Mouse (Mus musculus) forebrain, embryonic 15.5 days (tissue): ENCODE measurements around the gene Mlxip. TPM values are rescaled to one million over a fixed set of nuclear protein-coding genes. Genes with fewer than 3 reads are reported as not detected.

ENCODE experiments used
- ATAC-seq: fragments of 200-750 bp; cut with Nextera tagmentation; replicated peaks from 2 replicates; pipeline ENCODE4 v1.8.0; 2017; ENCODE audit warnings: mild to moderate bottlenecking, moderate TSS enrichment, moderate library complexity
- H3K27ac ChIP-seq: fragments of 300-500 bp; sonication (generic); replicated peaks from 2 replicates; pipeline ENCODE4 v1.5.1; 2015; ENCODE audit warnings: mild to moderate bottlenecking, inconsistent platforms
- H3K27me3 ChIP-seq: fragments of 300-500 bp; sonication (generic); 2 replicates; pipeline ENCODE4 v1.6.1; 2015; ENCODE audit warnings: inconsistent platforms
- H3K36me3 ChIP-seq: fragments of 300-500 bp; sonication (generic); 2 replicates; pipeline ENCODE4 v1.6.1; 2015; ENCODE audit warnings: mild to moderate bottlenecking, inconsistent platforms
- H3K4me1 ChIP-seq: fragments of 300-500 bp; sonication (generic); 2 replicates; pipeline ENCODE4 v1.6.1; 2015; ENCODE audit warnings: inconsistent platforms
- H3K4me2 ChIP-seq: fragments of 300-500 bp; sonication (generic); replicated peaks from 2 replicates; pipeline ENCODE4 v1.6.1; 2015; ENCODE audit warnings: mild to moderate bottlenecking, inconsistent platforms
- H3K4me3 ChIP-seq: fragments of 300-500 bp; sonication (generic); 2 replicates; pipeline ENCODE4 v1.5.1; 2015; ENCODE audit warnings: mild to moderate bottlenecking, inconsistent platforms
- H3K9ac ChIP-seq: fragments of 300-500 bp; sonication (generic); replicated peaks from 2 replicates; pipeline ENCODE4 v1.6.1; 2015; ENCODE audit warnings: mild to moderate bottlenecking, inconsistent platforms
- H3K9me3 ChIP-seq: fragments of 300-500 bp; sonication (generic); 2 replicates; pipeline ENCODE4 v1.6.1; 2016; ENCODE audit warnings: inconsistent platforms
- WGBS: fragments of 180-500 bp; shearing (Covaris S2); methylation state at CpG from one replicate; pipeline ENCODE4 v1.1.7; 2015; ENCODE audit warnings: mixed read lengths; 5-methylcytosine and 5-hydroxymethylcytosine counted together
- polyA plus RNA-seq: library from polyadenylated mRNA; unstranded; fragments of >200 nt; fragmentation: Nextera tagmentation; extraction: Ambion mirVana; gene quantifications from 2 replicates; pipeline ENCODE4 v1.2.1, GENCODE M21; 2015

Mlxip gene
- polyA plus RNA-seq, 1 experiment from 2014 or later = 17.0 TPM

- Histone ChIP-seq H3K9ac (peak overlapping the region; percentile 35), H3K4me3 (peak overlapping the region; percentile 42), H3K27me3 (no peaks in the 10 kb centered on the region), H3K9me3 (no peaks in the 10 kb centered on the region), H3K4me2 (peak overlapping the region; percentile 68), H3K36me3 (no peaks in the 10 kb centered on the region), H3K4me1 (peaks cover 16% of the 10 kb centered on the region), H3K27ac (no peak overlapping the region)
- ATAC-seq = no peak
- 1% methylated on average over 17 of the region's 17 CpGs for WGBS
These were observed 3.8 kb upstream of the Mlxip start for GRCm38 (mm10) chr5:123390536-123391441.

- H3K4me1 ChIP-seq = peaks cover 23% of the 10 kb centered on the region
- H3K27ac ChIP-seq = no peak overlapping the region
- peak overlapping the region; percentile 35 for H3K9ac ChIP-seq
- WGBS = 4% methylated on average over 5 of the region's 5 CpGs
- H3K4me3 ChIP-seq = peak overlapping the region; percentile 42
- ATAC-seq = peak; percentile 62; the same call in 1 of the 2 replicates
- no peaks in the 10 kb centered on the region for H3K9me3 ChIP-seq
- H3K36me3 ChIP-seq = no peaks in the 10 kb centered on the region
- peak overlapping the region; percentile 68 for H3K4me2 ChIP-seq
- no peaks in the 10 kb centered on the region for H3K27me3 ChIP-seq
These were observed 3.2 kb upstream of the Mlxip start for GRCm38 (mm10) chr5:123391442-123391809.

- Histone ChIP-seq H3K27me3 (no peaks in the 10 kb centered on the region), H3K27ac (peak overlapping the region; percentile 88), H3K4me3 (peak overlapping the region; percentile 87), H3K9me3 (no peaks in the 10 kb centered on the region), H3K9ac (peak overlapping the region; percentile 93; the same call in 1 of the 2 replicates), H3K4me1 (peaks cover 45% of the 10 kb centered on the region), H3K4me2 (peak overlapping the region; percentile 68), H3K36me3 (no peaks in the 10 kb centered on the region)
- 26% methylated on average over 5 of the region's 5 CpGs for WGBS
- ATAC-seq = no peak; the same call in 1 of the 2 replicates
These were observed 754 bp upstream of the Mlxip start for GRCm38 (mm10) chr5:123393786-123394302.

- ATAC-seq = peak; percentile 44; the same call in 1 of the 2 replicates
- Histone ChIP-seq H3K4me1 (peaks cover 46% of the 10 kb centered on the region), H3K36me3 (no peaks in the 10 kb centered on the region)
These were observed 621 bp downstream of the Mlxip start for GRCm38 (mm10) chr5:123394957-123395881.

GRCm38 (mm10) chr5:123396901-123397464, 2.4 kb downstream of the Mlxip start:
- H3K4me3 ChIP-seq = peak overlapping the region; percentile 87
- WGBS = 49% methylated on average over 8 of the region's 8 CpGs
- no peak overlapping the region for H3K27ac ChIP-seq
- H3K27me3 ChIP-seq = no peaks in the 10 kb centered on the region
- H3K9me3 ChIP-seq = no peaks in the 10 kb centered on the region
- H3K9ac ChIP-seq = peak overlapping the region; percentile 22; the same call in 1 of the 2 replicates
- H3K36me3 ChIP-seq = no peaks in the 10 kb centered on the region
- H3K4me1 ChIP-seq = peaks cover 42% of the 10 kb centered on the region
- H3K4me2 ChIP-seq = peak overlapping the region; percentile 68
- no peak for ATAC-seq

More at GRCm38 (mm10) chr5:123394957-123395881, 621 bp downstream of the Mlxip start:
- peak overlapping the region; percentile 93 for H3K9ac ChIP-seq
- H3K4me2 ChIP-seq = peak overlapping the region; percentile 68
- no peaks in the 10 kb centered on the region for H3K9me3 ChIP-seq
- WGBS = under 1% methylated on average over 62 of the region's 65 CpGs
- no peaks in the 10 kb centered on the region for H3K27me3 ChIP-seq
- peak overlapping the region; percentile 87 for H3K4me3 ChIP-seq
- H3K27ac ChIP-seq = peak overlapping the region; percentile 88

- no peak for ATAC-seq
- H3K27ac ChIP-seq = no peak overlapping the region
- H3K27me3 ChIP-seq = no peaks in the 10 kb centered on the region
- no peaks in the 10 kb centered on the region for H3K36me3 ChIP-seq
- peak overlapping the region; percentile 22; the same call in 1 of the 2 replicates for H3K9ac ChIP-seq
- peak overlapping the region; percentile 87 for H3K4me3 ChIP-seq
- 86% methylated on average over 11 of the region's 11 CpGs for WGBS
- H3K4me2 ChIP-seq = peak overlapping the region; percentile 68
- H3K4me1 ChIP-seq = peaks cover 42% of the 10 kb centered on the region
- H3K9me3 ChIP-seq = no peaks in the 10 kb centered on the region
These were observed 3.2 kb downstream of the Mlxip start for GRCm38 (mm10) chr5:123397786-123398185.

- Histone ChIP-seq H3K9me3 (no peaks in the 10 kb centered on the region), H3K4me3 (no peak overlapping the region), H3K36me3 (no peaks in the 10 kb centered on the region), H3K27ac (no peak overlapping the region), H3K4me2 (no peak overlapping the region), H3K9ac (no peak overlapping the region), H3K4me1 (peaks cover 39% of the 10 kb centered on the region), H3K27me3 (no peaks in the 10 kb centered on the region)
- ATAC-seq = no peak
- 94% methylated on average over 4 of the region's 4 CpGs for WGBS
These were observed 4.4 kb downstream of the Mlxip start for GRCm38 (mm10) chr5:123398856-123399498.

- Histone ChIP-seq H3K4me3 (no peak overlapping the region), H3K9me3 (no peaks in the 10 kb centered on the region), H3K36me3 (no peaks in the 10 kb centered on the region), H3K4me1 (0 out of 2 replicates have a peak, but pooled peaks cover 7% of the 10 kb centered on the region), H3K4me2 (no peak overlapping the region), H3K27me3 (no peaks in the 10 kb centered on the region), H3K9ac (no peak overlapping the region), H3K27ac (no peak overlapping the region)
- ATAC-seq = no peak
- 97% methylated on average over 3 of the region's 3 CpGs for WGBS
These were observed 9.9 kb downstream of the Mlxip start for GRCm38 (mm10) chr5:123404480-123404879.

- Histone ChIP-seq H3K4me1 (0 out of 2 replicates have a peak, but pooled peaks cover 4% of the 10 kb centered on the region), H3K9ac (no peak overlapping the region), H3K9me3 (no peaks in the 10 kb centered on the region), H3K4me2 (no peak overlapping the region), H3K27me3 (no peaks in the 10 kb centered on the region), H3K36me3 (peaks cover 5% of the 10 kb centered on the region; the same call in 1 of the 2 replicates), H3K4me3 (no peak overlapping the region), H3K27ac (no peak overlapping the region)
- no peak for ATAC-seq
- 51% methylated on average over 2 of the region's 2 CpGs for WGBS
These were observed 12.4 kb downstream of the Mlxip start for GRCm38 (mm10) chr5:123406952-123407351.

- Histone ChIP-seq H3K4me2 (no peak overlapping the region), H3K27me3 (no peaks in the 10 kb centered on the region), H3K4me3 (no peak overlapping the region), H3K9me3 (no peaks in the 10 kb centered on the region), H3K4me1 (0 out of 2 replicates have a peak, but pooled peaks cover 4% of the 10 kb centered on the region), H3K9ac (no peak overlapping the region), H3K36me3 (peaks cover 5% of the 10 kb centered on the region; the same call in 1 of the 2 replicates), H3K27ac (no peak overlapping the region)
- 65% methylated on average over 3 of the region's 3 CpGs for WGBS
- ATAC-seq = no peak
These were observed 13.6 kb downstream of the Mlxip start for GRCm38 (mm10) chr5:123408176-123408575.

- H3K36me3 ChIP-seq = peaks cover 5% of the 10 kb centered on the region; the same call in 1 of the 2 replicates
- H3K9me3 ChIP-seq = no peaks in the 10 kb centered on the region
- no peak overlapping the region for H3K4me2 ChIP-seq
- no peak for ATAC-seq
- no peak overlapping the region for H3K9ac ChIP-seq
- H3K27ac ChIP-seq = no peak overlapping the region
- no peaks in the 10 kb centered on the region for H3K27me3 ChIP-seq
- H3K4me1 ChIP-seq = peaks cover 12% of the 10 kb centered on the region
- no peak overlapping the region for H3K4me3 ChIP-seq
- WGBS = 91% methylated on average over 4 of the region's 4 CpGs
These were observed 17.6 kb downstream of the Mlxip start for GRCm38 (mm10) chr5:123412193-123412592.
